Mouse (Mus musculus) kidney, postnatal 0 days (tissue): ENCODE data around the gene Pmp22. TPM values are rescaled to one million over a fixed set of nuclear protein-coding genes. Genes with fewer than 3 reads are reported as not detected.

Source experiments
- ATAC-seq: fragments of 200-750 bp; cut with Nextera tagmentation; replicated peaks from 2 replicates; pipeline ENCODE4 v1.8.0; 2017; ENCODE audit warnings: low read depth, moderate number of reproducible peaks, moderate TSS enrichment, moderate library complexity; ENCODE audit not compliant: low FRiP score
- DNase-seq: peaks from one replicate; pipeline ENCODE4 v3.0.0-alpha.2; 2016; ENCODE audit warnings: low spot score
- H3K27ac ChIP-seq: fragments of 300-500 bp; sonication (generic); 2 replicates; pipeline ENCODE4 v1.5.1; 2014; ENCODE audit warnings: mild to moderate bottlenecking
- H3K27me3 ChIP-seq: fragments of 300-500 bp; sonication (generic); 2 replicates; pipeline ENCODE4 v1.6.1; 2014; ENCODE audit warnings: low read length, mixed read lengths; ENCODE audit not compliant: insufficient read depth
- H3K36me3 ChIP-seq: fragments of 300-500 bp; sonication (generic); 2 replicates; pipeline ENCODE4 v1.6.1; 2014; ENCODE audit warnings: low read length, mixed read lengths; ENCODE audit not compliant: insufficient read depth
- H3K4me1 ChIP-seq: fragments of 300-500 bp; sonication (generic); replicated peaks from 2 replicates; pipeline ENCODE4 v1.6.1; 2014; ENCODE audit warnings: antibody characterized with exemption, low read length, mixed read lengths; ENCODE audit not compliant: insufficient read depth
- H3K4me2 ChIP-seq: fragments of 300-500 bp; sonication (generic); 2 replicates; pipeline ENCODE4 v1.6.1; 2014; ENCODE audit warnings: mild to moderate bottlenecking, low read length, moderate library complexity, mixed read lengths
- H3K4me3 ChIP-seq: fragments of 300-500 bp; sonication (generic); replicated peaks from 2 replicates; pipeline ENCODE4 v1.5.1; 2014; ENCODE audit warnings: low read depth, low read length
- H3K9ac ChIP-seq: fragments of 300-500 bp; sonication (generic); 2 replicates; pipeline ENCODE4 v1.6.1; 2014; ENCODE audit warnings: low read depth, low read length
- H3K9me3 ChIP-seq: fragments of 300-500 bp; sonication (generic); replicated peaks from 2 replicates; pipeline ENCODE4 v1.6.1; 2016; ENCODE audit warnings: low read length, inconsistent platforms, mixed read lengths
- CTCF ChIP-seq: IDR thresholded peaks from 2 replicates; pipeline ENCODE4 v1.5.1; 2016; ENCODE audit warnings: antibody characterized with exemption, low read depth, mild to moderate bottlenecking, moderate library complexity
- WGBS: fragments of 180-500 bp; shearing (Covaris S2); extraction: QIAGEN DNeasy Blood & Tissue Kit; methylation state at CpG from one replicate; pipeline ENCODE4 v1.1.7; 2014; 5-methylcytosine and 5-hydroxymethylcytosine counted together
- polyA plus RNA-seq: library from polyadenylated mRNA; unstranded; fragments of >200 nt; fragmentation: Nextera tagmentation; extraction: Ambion mirVana; gene quantifications from 2 replicates; pipeline ENCODE4 v1.2.1, GENCODE M21; 2015

The Pmp22 gene
- polyA plus RNA-seq, 1 experiment from 2014 or later = 85.6 TPM

DNA sequence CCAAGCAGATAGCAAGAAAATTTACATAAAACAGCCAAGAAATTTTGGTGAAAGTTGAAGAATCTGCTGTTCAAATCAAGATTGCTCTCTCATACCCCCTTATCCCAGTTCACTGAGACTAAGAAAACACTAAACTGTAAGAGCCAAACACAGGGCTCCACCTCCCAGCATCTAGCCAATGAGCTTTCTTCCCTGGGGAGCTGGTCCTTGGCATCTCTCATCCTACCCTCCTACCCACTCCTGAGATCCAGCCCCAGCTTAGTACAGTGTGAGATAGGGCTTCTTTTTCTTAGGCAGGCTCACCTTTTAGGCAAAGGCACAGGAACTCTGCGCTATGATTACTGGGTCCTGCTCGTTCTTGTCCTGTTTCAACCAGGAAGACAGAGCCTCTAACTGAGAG, 34.0 kb downstream of the Pmp22 start:
- H3K9me3 ChIP-seq = no peaks in the 10 kb centered on the region

DNA sequence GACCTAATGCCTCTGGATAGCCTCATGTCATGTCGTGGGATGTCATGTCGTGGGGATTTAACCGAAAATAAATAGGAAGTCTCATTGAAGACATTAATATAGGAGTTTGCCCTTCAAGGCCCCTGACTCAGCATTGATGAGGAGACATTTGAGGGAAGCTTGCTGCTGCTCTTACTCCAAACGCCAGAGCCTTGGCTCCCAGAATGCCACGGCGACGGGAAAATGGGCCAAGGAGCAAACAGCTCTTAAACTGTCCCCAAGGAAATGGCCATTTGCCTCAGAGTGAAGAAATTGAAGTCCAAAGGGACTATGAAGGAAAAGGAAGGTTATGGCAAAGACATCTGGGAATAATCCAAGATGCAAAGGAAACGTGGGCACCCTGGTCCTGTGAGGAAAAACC, 34.8 kb downstream of the Pmp22 start:
- H3K27ac ChIP-seq = no peak overlapping the region
- no peak for DNase-seq
- ATAC-seq = no peak
- no peak overlapping the region for H3K9ac ChIP-seq
- no peak overlapping the region for H3K4me3 ChIP-seq
- WGBS = 81% methylated on average over 8 of the region's 8 CpGs
- H3K36me3 ChIP-seq = no peaks in the 10 kb centered on the region
- no peak for TF ChIP-seq CTCF
- H3K9me3 ChIP-seq = no peaks in the 10 kb centered on the region
- H3K4me1 ChIP-seq = 0 out of 2 replicates have a peak, but pooled peaks cover 4% of the 10 kb centered on the region
- no peaks in the 10 kb centered on the region for H3K27me3 ChIP-seq
- no peak overlapping the region for H3K4me2 ChIP-seq

More for the DNA sequence above, 34.0 kb downstream of the Pmp22 start:
- Histone ChIP-seq H3K27me3 (no peaks in the 10 kb centered on the region), H3K4me2 (no peak overlapping the region), H3K27ac (no peak overlapping the region), H3K36me3 (no peaks in the 10 kb centered on the region), H3K4me3 (no peak overlapping the region), H3K9ac (no peak overlapping the region), H3K4me1 (0 out of 2 replicates have a peak, but pooled peaks cover under 1% of the 10 kb centered on the region)
- 82% methylated on average over 2 of the region's 2 CpGs for WGBS
- ATAC-seq (no peak), DNase-seq (no peak)
- no peak for TF ChIP-seq CTCF

DNA sequence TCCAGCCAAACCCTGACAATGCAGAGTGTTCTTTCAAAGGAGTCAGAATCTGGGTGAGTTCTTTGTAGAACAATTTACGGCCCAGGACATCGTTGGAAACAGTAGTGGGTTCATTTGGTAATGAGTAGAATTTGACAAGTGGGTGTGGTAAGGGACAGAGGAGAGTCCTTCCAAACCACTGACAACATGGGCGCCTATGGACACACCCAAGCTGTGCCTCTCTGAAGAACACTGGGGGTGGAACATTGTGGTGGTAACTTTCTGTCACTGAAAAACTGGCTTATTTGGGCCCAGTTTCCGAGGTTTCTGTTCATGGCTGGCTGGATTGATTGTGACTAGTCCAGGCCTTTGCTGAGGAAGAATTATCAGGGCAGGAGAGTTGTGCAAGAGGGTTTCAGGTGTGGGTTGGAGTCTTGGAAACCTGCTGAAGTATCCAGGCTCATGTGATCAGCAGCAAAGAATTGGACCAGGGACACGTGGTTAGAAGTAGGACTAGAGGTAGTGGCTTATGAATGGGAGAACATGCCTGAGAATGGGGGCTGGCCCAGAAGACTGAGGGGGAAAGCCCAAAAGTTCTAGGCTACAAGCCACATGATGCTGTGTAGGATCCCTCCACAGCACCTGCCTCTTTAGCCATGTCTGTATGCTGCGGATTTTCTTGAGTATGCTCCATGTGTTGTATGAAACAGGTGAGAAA, 35.4 kb downstream of the Pmp22 start:
- Histone ChIP-seq H3K27me3 (no peaks in the 10 kb centered on the region), H3K27ac (no peak overlapping the region), H3K36me3 (no peaks in the 10 kb centered on the region), H3K9ac (no peak overlapping the region), H3K4me3 (no peak overlapping the region), H3K9me3 (no peaks in the 10 kb centered on the region), H3K4me2 (no peak overlapping the region), H3K4me1 (0 out of 2 replicates have a peak, but pooled peaks cover 4% of the 10 kb centered on the region)
- no peak for ATAC-seq
- 77% methylated on average over 6 of the region's 6 CpGs for WGBS
- DNase-seq = no peak
- TF ChIP-seq CTCF = no peak

DNA sequence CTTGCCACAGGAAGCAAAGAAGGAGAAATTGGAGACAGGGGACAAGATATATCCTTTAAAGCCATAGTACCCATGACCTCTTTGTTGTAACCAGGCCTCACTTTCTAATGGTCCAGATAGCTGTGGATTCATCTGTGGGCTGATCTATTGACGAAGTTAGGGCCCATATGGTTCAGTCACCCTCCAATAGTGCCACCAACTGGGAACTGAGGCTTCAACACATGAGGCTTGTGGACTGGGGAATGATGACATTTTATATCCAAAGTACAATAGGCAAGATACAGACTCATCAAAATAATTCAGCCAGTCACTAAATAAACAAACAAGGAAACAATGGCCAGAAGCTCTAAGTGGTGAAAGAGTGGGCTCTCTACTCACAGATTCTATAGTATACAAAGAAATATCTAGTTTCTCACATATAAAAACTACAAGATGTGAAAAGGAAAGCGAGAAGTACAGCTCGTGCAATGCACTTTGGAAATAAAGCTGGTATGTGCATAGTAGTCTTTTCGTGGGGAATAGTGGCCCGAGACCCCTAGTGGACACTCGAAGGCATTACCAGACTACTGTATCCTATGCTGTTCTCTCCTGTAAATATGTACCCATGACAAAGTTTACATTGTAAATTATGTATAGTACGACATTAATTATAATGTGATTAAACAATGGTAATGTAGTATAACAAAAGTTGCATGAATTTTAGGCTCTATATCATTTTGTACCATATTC, 36.1 kb downstream of the Pmp22 start:
- Histone ChIP-seq H3K4me3 (no peak overlapping the region), H3K4me2 (no peak overlapping the region), H3K27ac (no peak overlapping the region), H3K27me3 (no peaks in the 10 kb centered on the region), H3K36me3 (no peaks in the 10 kb centered on the region), H3K9me3 (no peaks in the 10 kb centered on the region), H3K9ac (no peak overlapping the region), H3K4me1 (0 out of 2 replicates have a peak, but pooled peaks cover 4% of the 10 kb centered on the region)
- DNase-seq (peak; percentile 65), ATAC-seq (no peak)
- WGBS = 57% methylated on average over 7 of the region's 7 CpGs
- TF ChIP-seq CTCF = peak; percentile 79

DNA sequence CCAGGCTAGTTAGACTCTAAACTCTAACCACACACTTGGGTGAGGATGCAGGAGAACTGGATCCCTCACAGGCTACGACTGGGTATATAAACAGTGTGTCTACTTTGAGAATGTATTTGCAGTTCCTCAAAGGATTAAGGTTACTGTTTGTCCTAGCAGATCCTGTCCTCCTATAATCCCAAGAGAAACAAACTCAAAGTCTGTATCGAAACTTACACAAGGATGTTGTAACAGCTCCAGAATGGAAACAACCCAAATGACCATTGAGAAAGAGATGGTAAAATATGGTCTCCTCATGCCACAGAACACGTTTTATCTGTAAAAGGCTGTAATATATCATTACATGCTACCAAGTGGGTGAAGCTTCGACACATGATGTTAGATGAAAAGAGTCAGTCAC, 39.0 kb downstream of the Pmp22 start:
- TF ChIP-seq CTCF = no peak
- no peak overlapping the region for H3K4me2 ChIP-seq
- H3K4me3 ChIP-seq = no peak overlapping the region
- ATAC-seq (no peak), DNase-seq (no peak)
- H3K9me3 ChIP-seq = no peaks in the 10 kb centered on the region
- no peak overlapping the region for H3K27ac ChIP-seq
- H3K27me3 ChIP-seq = no peaks in the 10 kb centered on the region
- H3K9ac ChIP-seq = no peak overlapping the region
- no peaks in the 10 kb centered on the region for H3K36me3 ChIP-seq
- 0 out of 2 replicates have a peak, but pooled peaks cover 4% of the 10 kb centered on the region for H3K4me1 ChIP-seq
- WGBS = 71% methylated on average over 4 of the region's 4 CpGs

DNA sequence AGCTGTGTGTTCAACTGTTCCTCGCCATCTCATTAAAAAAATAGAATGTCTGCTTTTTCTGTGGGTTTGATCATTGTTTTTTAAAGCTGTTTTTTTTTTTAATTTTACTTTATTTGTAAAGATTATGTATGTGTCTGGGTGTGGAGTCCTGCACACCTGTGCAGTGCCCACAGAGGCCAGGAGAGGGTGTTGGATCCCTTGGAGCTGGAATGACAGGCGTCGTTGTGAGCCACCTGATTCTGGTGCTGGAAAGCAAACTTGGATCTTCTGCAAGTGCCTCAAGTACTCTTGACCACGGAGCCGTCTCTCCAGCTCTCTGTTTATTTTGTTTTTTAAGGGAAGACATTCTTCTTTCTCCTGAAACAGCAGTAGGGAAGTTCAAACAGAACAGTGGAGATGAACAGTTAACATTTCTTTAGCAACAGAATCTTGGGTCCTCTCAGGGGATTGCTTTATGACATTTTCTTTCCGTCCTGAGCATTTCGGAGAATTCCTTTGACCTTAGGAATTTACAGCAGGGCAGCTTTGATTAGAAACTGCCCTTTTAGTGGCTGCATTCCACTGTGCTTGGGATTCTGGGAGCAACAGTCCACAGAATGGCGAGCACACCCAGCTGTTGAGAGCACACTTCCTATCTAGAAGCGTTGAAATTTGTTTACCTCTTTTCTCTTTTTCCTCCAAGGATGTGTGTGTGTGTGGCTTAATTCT, 39.9 kb downstream of the Pmp22 start:
- ATAC-seq (no peak), DNase-seq (peak; percentile 90)
- H3K4me2 ChIP-seq = 0 out of 2 replicates have a peak overlapping the region, but pooled peaks have one; percentile 6
- H3K4me3 ChIP-seq = no peak overlapping the region
- no peaks in the 10 kb centered on the region for H3K9me3 ChIP-seq
- H3K9ac ChIP-seq = no peak overlapping the region
- 0 out of 2 replicates have a peak, but pooled peaks cover 4% of the 10 kb centered on the region for H3K4me1 ChIP-seq
- peak overlapping the region; percentile 81 for H3K27ac ChIP-seq
- 18% methylated on average over 9 of the region's 9 CpGs for WGBS
- no peaks in the 10 kb centered on the region for H3K27me3 ChIP-seq
- TF ChIP-seq CTCF = no peak
- H3K36me3 ChIP-seq = no peaks in the 10 kb centered on the region
